13 mouse cellular contexts compared by ENCODE assay signal in the genomic region with DNA sequence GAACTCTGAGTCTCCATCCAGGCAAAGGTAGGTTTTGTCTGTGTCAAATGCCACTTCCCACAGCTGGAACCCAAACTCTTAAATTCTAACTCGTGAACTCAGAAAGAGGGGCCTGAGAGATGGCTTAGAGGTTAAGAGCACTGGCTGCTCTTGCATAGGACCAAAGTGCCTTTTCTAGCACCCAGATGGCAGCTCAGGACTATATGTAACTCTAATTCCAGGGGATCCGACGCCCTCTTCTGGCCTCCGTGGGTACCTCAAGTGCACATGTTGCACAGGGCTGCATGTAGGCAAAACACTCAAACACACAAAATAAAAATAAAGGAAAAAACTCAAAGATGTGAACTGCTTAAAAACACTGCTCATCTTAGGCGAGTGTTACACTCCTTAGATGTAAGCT.
DNase-seq lines count a peak whose midpoint lies in the region; ATAC-seq and TF ChIP-seq lines count a peak whose summit lies in the region.
"Had no signal": no experiment of that assay in that cellular context is flagged by ENCODE, and none has a peak within 500 bp of the region (broad histone marks: within the 10 kb centered on the region; RNA-seq: fewer than 3 reads in every experiment).

No protein-coding gene starts in this region.

- TF ChIP-seq CTCF in heart, adult 2 months (IDR thresholded peaks at IDR 0.05), result 0 out of 2 replicates have a peak, but pooled peaks have one; percentile 5
- no peak for TF ChIP-seq CTCF in lung, embryonic 14.5 days (IDR thresholded peaks at IDR 0.05; ENCODE audit: low read depth)

- H3K9ac ChIP-seq in heart, adult 2 months (ENCODE audit: low read depth, low read length), result no peak overlapping the region
- no peak overlapping the region for H3K9ac ChIP-seq in lung, embryonic 14.5 days
- no peak overlapping the region for H3K9ac ChIP-seq in ES-E14 (ENCODE audit: insufficient read depth, low read depth, low read length, poor library complexity, severe bottlenecking)

- H3K4me2 ChIP-seq in lung, embryonic 14.5 days, result no peak overlapping the region

- DNase-seq in heart, adult 2 months, result no peak
- no peak for DNase-seq in heart, adult 18-20 months
- DNase-seq in lung, embryonic 14.5 days, result peak; percentile 3
- DNase-seq in lung, postnatal 25 days (ENCODE audit: low spot score), result no peak
- DNase-seq in ES-E14 (ENCODE audit: low read depth, low spot score), result peak; percentile 17
- peak; percentile 26 for DNase-seq in embryo, embryonic 11 days
- DNase-seq in B cell, adult 2 months, result no peak
- no peak for DNase-seq in ovary, adult 18-20 months (ENCODE audit: low spot score)
- DNase-seq: heart, postnatal 36 days; layer of hippocampus, adult 9-11 months; lung, postnatal 10 days; spleen, adult 18-20 months; thymus, adult 2 months had no signal

- WGBS in heart, adult 2 months, result 58% methylated on average over 5 of the region's 5 CpGs
- WGBS in lung, embryonic 14.5 days, result 56% methylated on average over 5 of the region's 5 CpGs

- no peaks in the 10 kb centered on the region for H3K79me2 ChIP-seq in heart, adult 2 months (replicated peaks; ENCODE audit: control insufficient read depth, insufficient read depth, low read length)

- no peak overlapping the region for H3K27ac ChIP-seq in heart, adult 2 months
- H3K27ac ChIP-seq in lung, embryonic 14.5 days (ENCODE audit: low read depth), result no peak overlapping the region
- no peak overlapping the region for H3K27ac ChIP-seq in ES-E14 (ENCODE audit: insufficient read depth, low read depth, low read length, poor library complexity, severe bottlenecking)

- TF ChIP-seq POLR2A in heart, adult 2 months (IDR thresholded peaks at IDR 0.05; ENCODE audit: insufficient read depth, low read depth, low read length), result no peak

- H3K4me3 ChIP-seq in heart, adult 2 months, result no peak overlapping the region
- H3K4me3 ChIP-seq in lung, embryonic 14.5 days (ENCODE audit: low read depth, low read length), result no peak overlapping the region
- H3K4me3 ChIP-seq in ES-E14 (ENCODE audit: insufficient read depth in 1 of 2, low read depth in 1 of 2, low read length in 2 of 2, poor library complexity in 1 of 2, severe bottlenecking in 1 of 2), result no peak overlapping the region

- no peaks in the 10 kb centered on the region for H3K9me3 ChIP-seq in lung, embryonic 14.5 days (ENCODE audit: low read depth, low read length)
- no peaks in the 10 kb centered on the region for H3K9me3 ChIP-seq in ES-E14 (ENCODE audit: control insufficient read depth, insufficient read depth, low read depth, low read length)

- intact Hi-C loops in heart, adult 2 months (cut with DNase I), result no loop called here

- no peaks in the 10 kb centered on the region for H3K36me3 ChIP-seq in heart, adult 2 months (ENCODE audit: control insufficient read depth, insufficient read depth, low read length)
- H3K36me3 ChIP-seq in lung, embryonic 14.5 days (ENCODE audit: insufficient read depth), result no peaks in the 10 kb centered on the region
- no peaks in the 10 kb centered on the region for H3K36me3 ChIP-seq in ES-E14 (ENCODE audit: control insufficient read depth, insufficient read depth, low read length, poor library complexity, severe bottlenecking)

- no peak for ATAC-seq in lung, embryonic 14.5 days (ENCODE audit: insufficient read depth)

- no peak for TF ChIP-seq EP300 in heart, adult 2 months (IDR thresholded peaks at IDR 0.05; ENCODE audit: insufficient read depth, low read depth, low read length)

- in situ Hi-C loops in ES-E14 (cut with MboI; ENCODE audit: low sequenced_read_pairs in 2 of 2, unreplicated experiment in 2 of 2), result no loop called here

- no peaks in the 10 kb centered on the region for H3K4me1 ChIP-seq in heart, adult 2 months (ENCODE audit: control insufficient read depth, insufficient read depth, low read length)
- no peaks in the 10 kb centered on the region for H3K4me1 ChIP-seq in lung, embryonic 14.5 days (ENCODE audit: insufficient read depth)
- no peaks in the 10 kb centered on the region for H3K4me1 ChIP-seq in ES-E14 (ENCODE audit: control insufficient read depth in 2 of 2, insufficient read depth in 2 of 2, low read length in 2 of 2, poor library complexity in 1 of 2)

- H3K27me3 ChIP-seq in heart, adult 2 months (ENCODE audit: control insufficient read depth, insufficient read depth, low read length), result no peaks in the 10 kb centered on the region; the same call in 1 of the 2 replicates
- no peaks in the 10 kb centered on the region for H3K27me3 ChIP-seq in lung, embryonic 14.5 days (ENCODE audit: insufficient read depth, low read length)

TF ChIP-seq in ES-E14, 5 proteins besides CTCF, POLR2A, EP300 and RAD21:
- TF ChIP-seq ZNF384 (IDR thresholded peaks at IDR 0.05; ENCODE audit: low read depth, low read length) (no peak), MAFK (IDR thresholded peaks at IDR 0.05; ENCODE audit: insufficient read depth, low read depth, low read length) (no peak), HCFC1 (IDR thresholded peaks at IDR 0.05; ENCODE audit: borderline replicate concordance, insufficient read depth, low read length) (no peak), CHD2 (IDR thresholded peaks at IDR 0.05; ENCODE audit: low read depth, low read length) (no peak), ZC3H11A (IDR thresholded peaks at IDR 0.05; ENCODE audit: borderline replicate concordance, low read depth, low read length) (no peak)

Comparison
In these comparisons a context has a peak if more than half of its experiments do, and no peak if none do; other contexts are left out.
1. DNase-seq: peak in lung, embryonic 14.5 days (single experiment), ES-E14 (single experiment) and embryo, embryonic 11 days (single experiment); none in heart, adult 2 months (0 of 2), heart, adult 18-20 months (0 of 2), lung, postnatal 25 days (single experiment), B cell, adult 2 months (0 of 2) and ovary, adult 18-20 months (single experiment).